Mouse (Mus musculus) CD8-positive naive resting alpha-beta T cell, adult 2 months (primary cell): Measurements from ENCODE around the gene Hnrnpa1.
"Not testable (repeated sequence)": the region's sequence is repeated elsewhere in the genome, so short reads cannot be mapped to it uniquely, and the experiment has no call there.

Experiments
- DNase-seq, 2 experiments: peaks; one replicate each; pipeline ENCODE4 v3.0.0; 2022; ENCODE audit warnings: low read depth in 2 of 2, low spot score in 2 of 2

Hnrnpa1 gene

GRCm38 (mm10) chr15:103239685-103240159 is 510 bp upstream of the Hnrnpa1 start, which contains the start of gene Cbx5:
Cbx5 (minus strand) TSS chr15:103239816.
- peak; percentile 96 to 97 for DNase-seq

DNA sequence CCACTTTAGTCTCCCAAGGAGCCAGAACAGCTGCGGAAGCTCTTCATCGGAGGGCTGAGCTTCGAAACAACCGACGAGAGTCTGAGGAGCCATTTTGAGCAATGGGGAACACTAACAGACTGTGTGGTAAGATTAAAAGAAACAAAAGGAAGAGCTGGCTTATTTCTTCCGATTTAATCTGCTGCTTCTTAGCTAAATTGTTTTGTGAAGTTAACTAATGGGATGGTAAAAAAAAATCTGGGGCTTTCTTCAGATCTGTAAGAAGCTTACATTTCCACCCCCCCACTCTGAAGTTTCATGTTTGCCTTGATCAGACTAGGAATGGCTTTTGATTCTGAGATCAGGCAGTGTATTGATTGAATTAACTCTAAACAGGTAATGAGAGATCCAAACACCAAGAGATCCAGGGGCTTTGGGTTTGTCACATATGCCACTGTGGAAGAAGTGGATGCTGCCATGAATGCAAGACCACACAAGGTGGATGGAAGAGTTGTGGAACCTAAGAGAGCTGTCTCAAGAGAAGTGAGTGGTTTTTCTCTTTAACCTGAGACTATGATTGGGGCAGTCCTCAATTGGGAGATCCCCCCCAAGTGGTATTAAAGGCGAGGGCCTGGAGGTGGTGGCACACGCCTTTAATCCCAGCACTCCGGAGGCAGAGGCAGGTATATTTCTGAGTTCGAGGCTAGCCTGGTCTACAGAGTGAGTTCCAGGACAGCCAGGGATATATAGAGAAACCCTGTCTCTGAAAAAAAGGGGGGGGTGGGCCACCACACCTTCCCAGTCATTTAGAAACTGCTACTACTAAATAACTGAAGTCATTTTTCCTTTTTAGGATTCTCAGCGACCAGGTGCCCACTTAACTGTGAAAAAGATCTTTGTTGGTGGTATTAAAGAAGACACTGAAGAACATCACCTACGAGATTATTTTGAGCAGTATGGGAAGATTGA is 1.1 kb downstream of the Hnrnpa1 start:
- DNase-seq, result not testable (repeated sequence)

DNA sequence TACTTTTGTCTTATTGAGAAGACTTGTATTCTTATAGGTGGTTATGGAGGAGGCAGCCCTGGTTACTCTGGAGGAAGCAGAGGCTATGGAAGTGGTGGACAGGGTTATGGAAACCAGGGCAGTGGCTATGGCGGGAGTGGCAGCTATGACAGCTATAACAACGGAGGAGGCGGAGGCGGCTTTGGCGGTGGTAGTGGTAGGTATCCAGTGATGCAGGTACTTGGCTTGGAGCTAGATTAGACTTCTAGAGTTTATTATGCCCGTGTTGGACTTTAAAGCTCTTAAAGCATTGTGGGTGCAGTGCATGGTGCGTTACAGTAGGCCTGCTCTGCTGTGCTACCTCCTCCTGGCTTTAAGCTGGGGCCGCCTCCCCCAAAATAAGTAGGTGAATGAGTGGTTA is 2.7 kb downstream of the Hnrnpa1 start:
- DNase-seq, result no peak

- DNase-seq, result no peak
These were observed 5.4 kb downstream of the Hnrnpa1 start for GRCm38 (mm10) chr15:103245616-103246015.

DNA sequence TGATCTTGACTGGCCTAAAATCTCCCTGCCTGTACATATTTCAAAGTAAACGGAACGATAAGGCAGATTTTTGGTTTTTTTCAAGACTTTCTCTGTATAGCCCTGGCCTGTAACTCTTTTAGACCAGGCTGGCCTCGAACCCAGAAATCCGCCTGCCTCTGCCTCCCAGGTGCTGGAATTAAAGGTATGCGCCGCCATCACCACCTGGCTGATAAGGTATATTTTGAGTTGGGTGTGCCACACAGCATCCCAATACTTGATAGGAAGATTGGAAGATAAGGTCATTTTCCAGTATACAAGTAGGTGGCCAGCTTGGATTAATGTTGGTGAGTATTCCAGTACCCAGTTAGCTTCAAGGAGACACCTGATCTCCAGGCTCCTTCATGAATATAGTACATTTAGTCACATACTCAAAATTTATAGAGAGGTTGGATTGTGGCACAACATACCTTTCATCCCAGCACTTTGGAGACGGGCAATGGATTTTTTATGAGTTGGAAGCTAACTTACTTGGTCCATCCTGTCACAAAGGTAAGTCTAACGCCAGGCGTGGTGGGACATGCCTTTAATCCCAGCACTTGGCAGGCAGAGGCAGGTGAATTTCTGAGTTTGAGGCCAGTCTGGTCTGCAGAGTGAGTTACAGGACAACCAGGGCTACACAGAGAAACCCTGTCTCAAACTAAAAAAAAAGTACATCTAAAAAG is 7.0 kb downstream of the Hnrnpa1 start:
- DNase-seq, result no peak

GRCm38 (mm10) chr15:103247782-103248400 is 7.7 kb downstream of the Hnrnpa1 start:
- DNase-seq, result no peak

DNA sequence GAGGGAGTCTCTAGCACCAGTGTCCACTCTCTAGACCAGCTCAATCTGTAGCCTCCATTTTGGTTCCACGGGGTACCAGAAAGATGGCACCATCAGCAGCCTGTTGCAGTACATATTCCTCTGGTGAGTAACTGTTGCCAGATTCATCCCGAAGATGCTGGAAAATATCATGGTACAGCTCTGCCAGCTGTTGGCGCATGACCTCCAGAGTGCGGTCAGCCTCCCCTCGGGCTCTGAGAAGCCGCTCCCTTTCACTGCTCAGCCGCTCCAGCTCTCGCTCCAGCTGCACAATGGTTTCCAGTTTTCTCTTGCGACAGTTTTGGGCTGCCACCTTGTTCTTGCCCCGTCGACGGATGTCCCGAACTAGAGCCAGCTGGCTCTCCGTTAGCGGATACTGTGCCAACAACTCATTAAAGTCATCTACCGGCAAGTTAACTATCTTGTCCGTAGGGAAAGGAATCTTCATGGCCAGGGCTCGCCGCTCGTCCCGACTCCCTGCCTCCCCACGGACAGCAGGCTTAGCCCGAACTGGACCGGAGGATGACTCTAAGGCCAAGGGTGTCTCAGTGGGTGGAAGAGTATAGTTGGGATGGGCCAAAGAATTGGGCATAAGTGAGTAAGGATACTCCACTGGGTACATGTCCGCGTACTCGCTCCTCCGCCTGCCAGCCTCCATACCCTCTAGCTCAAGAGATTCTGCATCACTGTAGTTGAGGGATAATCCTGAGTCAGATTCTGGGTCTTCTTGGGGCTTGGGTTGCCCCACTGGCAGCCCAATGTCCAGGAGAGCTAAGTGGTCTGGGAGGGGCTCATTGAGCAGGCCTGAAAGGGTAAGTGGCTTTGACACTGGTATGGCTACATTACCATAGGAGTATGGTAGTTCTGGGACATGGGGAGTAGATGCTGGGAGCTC is 8.4 kb downstream of the Hnrnpa1 start:
- DNase-seq, result no peak

- DNase-seq, result not testable (repeated sequence)
These were observed 9.3 kb downstream of the Hnrnpa1 start for GRCm38 (mm10) chr15:103249511-103249910.

GRCm38 (mm10) chr15:103250195-103250740 is 10.0 kb downstream of the Hnrnpa1 start:
- DNase-seq, result peak; percentile 53 to 60

DNA sequence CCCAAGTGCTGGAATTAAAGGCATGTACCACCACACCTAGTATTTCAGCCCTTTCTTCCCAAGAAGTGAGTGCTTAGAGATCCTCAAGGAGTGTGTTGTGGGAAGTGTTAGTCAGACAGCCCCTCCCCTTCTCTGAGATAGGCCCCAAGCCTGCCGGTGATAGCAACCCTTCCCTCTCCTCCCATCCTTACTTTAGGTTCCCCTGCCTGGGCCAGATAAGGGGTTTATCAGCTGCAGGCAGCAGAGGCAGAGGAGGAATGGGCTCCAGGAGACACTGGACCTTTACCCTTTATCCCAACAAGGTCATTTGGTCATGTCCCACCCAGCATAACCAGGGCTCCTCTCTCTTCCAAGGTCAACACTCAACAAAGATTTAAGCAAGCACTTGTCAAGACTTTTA is 11.4 kb downstream of the Hnrnpa1 start:
- DNase-seq, result no peak

GRCm38 (mm10) chr15:103252660-103253059 is 12.4 kb downstream of the Hnrnpa1 start:
- DNase-seq, result no peak

DNA sequence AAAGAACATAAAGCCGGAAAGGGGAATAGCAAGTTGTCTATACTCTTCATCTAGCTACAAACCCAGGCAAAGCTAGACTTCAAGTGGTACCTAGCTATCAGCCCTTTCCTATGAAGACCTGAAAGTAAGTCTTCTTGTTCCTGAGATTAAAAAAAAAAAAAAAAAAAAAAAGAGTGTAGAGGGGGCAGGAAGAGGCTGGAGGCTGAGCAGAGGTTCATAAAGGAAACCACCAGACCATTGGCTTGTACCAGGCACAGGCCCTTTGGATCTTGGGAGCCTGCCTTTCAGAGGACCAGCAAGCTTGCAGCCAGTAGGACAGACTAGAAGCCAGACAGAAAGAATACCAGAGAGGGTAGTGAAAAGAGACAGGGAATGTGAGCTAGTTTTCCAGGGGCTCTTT is 13.1 kb downstream of the Hnrnpa1 start:
- DNase-seq, result no peak

DNA sequence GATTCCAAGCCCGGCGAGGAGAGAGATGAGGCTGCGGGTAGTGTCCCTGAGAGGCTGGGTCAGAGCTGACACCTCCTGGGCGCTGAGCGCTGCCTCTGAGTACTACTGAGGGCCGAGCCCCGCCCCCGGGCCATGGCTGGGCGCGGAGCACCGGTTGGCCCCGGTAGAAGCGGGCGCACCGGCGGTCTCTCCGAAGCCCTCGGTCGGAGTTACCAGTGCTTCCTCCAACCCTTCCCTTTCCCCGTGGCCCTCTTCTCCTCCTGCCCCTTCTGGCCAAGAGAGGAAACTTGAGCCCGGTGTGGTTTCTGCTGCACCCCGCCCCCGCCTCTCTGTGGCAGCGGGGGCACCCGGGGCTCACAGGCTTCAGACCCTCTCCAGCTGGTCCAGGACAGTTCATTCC is 14.9 kb downstream of the Hnrnpa1 start:
- peak in 1 of 2 experiments; percentile 25 for DNase-seq

DNA sequence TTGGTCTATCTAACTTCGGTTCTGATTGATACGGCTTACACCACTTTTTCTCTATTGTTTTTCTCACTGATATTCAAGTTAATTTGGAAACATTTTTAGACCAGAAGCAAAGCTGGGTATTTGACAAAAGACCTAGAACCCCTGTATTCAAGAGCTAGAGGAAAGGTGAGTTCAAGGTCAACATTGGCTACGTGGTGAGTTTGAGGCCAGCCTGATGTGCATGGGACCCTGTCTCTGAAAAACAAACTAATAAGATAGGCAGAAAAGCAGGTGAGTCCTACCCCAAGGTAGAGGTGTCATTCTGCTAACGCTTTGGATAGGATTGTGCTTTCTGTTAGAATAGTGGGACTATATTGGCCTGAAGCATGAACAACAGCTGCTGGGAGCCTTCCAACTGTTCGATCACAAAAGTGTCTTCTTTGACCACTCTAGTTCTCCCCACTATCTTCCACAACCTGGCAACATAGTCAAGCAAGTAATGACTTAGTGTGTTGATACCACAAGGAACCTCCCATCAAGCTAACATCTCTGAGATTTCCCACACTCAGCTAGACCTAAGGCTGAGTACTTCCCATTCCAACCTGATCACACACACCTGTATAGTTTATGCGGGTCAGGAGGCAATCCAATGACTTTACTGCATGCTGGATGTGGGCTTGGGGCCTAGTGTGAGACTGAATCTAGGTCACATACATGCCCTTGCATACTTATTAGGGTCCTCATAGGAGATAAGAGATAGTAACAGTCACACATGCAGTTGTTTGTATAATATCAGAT is 16.2 kb downstream of the Hnrnpa1 start:
- no peak for DNase-seq

DNA sequence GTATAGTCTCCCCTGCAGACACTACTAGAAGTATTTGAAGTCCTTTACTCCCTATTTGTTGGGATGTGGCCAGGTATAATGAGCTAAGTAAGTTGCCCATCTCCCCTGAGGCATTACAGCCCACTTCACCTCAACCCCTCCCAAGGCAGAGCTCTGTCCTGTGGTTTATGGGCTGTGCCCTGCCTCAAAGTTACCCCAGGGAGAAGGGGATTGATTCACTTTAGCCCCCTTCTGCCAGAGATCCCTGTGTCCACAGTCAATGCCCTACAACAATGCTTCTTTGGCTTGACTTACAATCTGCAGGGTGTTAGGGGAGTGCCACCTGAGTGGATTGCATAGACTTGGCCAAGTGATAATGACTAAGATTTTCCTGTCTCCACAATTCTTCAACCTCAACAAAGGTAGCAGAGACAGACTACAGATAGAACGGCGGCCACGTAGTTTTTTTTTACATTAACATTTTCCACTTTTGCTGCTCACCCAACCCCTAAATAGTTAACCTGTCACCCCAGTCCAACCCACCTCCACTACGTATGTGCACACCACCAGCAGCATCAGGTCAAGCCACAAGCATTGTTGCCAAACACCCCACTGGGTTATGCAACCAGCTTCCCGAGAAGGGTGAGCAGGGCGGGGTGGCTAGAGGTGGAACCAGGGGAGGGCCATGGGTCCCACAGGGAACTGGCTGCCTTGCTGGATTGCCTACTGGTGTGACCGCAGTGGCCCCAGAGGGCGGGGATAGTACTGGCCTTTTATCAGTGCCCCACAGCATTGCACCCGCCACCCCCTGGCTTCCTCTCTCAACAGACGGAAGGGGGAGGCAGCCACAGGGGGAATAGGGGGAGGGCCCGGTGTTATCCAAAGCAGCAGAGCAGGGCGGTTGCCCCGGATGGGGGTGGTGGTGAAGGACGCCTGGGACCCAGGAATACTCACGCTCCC is 17.8 kb downstream of the Hnrnpa1 start, which contains the start of gene Nfe2:
Gene Nfe2, minus strand, starts transcription at position 614 of the 939 bp plus-strand sequence.
- DNase-seq, result peak; percentile 56 to 62

- DNase-seq, result no peak
These were observed 18.9 kb downstream of the Hnrnpa1 start for GRCm38 (mm10) chr15:103259162-103259561.

- DNase-seq, result no peak
These were observed 19.8 kb downstream of the Hnrnpa1 start for GRCm38 (mm10) chr15:103259989-103260388.

GRCm38 (mm10) chr15:103264794-103265193 is 24.6 kb downstream of the Hnrnpa1 start:
- no peak for DNase-seq
